Mouse (Mus musculus) CH12.LX (cell line): ENCODE data around the gene Eif3b.

Experiments
- CTCF ChIP-seq, 2 experiments: IDR thresholded peaks in 1 of 2; conservative IDR thresholded peaks in 1 of 2; 2 replicates each; pipeline ENCODE4 v1.5.1; 2011 to 2012; ENCODE audit warnings: low read depth in 2 of 2, low read length in 2 of 2, improper control_type of control experiment in 1 of 2, inconsistent platforms in 1 of 2, mild to moderate bottlenecking in 1 of 2, moderate library complexity in 1 of 2
- IRF4 ChIP-seq: IDR thresholded peaks from 2 replicates; pipeline ENCODE4 v1.6.1; 2014; ENCODE audit warnings: low read depth, mild to moderate bottlenecking, inconsistent platforms, low read length, improper control_type of control experiment
- JUN ChIP-seq: IDR thresholded peaks from 2 replicates; pipeline ENCODE4 v1.6.1; 2011; ENCODE audit warnings: low read depth, mild to moderate bottlenecking, low read length, improper control_type of control experiment, moderate library complexity; ENCODE audit not compliant: insufficient read depth
- MAZ ChIP-seq: IDR thresholded peaks from 2 replicates; pipeline ENCODE4 v1.6.1; 2012; ENCODE audit warnings: low read depth, mild to moderate bottlenecking, inconsistent platforms, low read length, improper control_type of control experiment, moderate library complexity
- MXI1 ChIP-seq: IDR thresholded peaks from 2 replicates; pipeline ENCODE4 v1.6.1; 2011; ENCODE audit warnings: mild to moderate bottlenecking, low read depth, low read length, improper control_type of control experiment
- POLR2A ChIP-seq: IDR thresholded peaks from 2 replicates; pipeline ENCODE4 v1.6.1; 2011; ENCODE audit warnings: low read depth, mild to moderate bottlenecking, improper control_type of control experiment, low read length
- SMC3 ChIP-seq: IDR thresholded peaks from 2 replicates; pipeline ENCODE4 v1.6.1; 2011; ENCODE audit warnings: low read depth, low read length, improper control_type of control experiment
- ZNF384 ChIP-seq: IDR thresholded peaks from 2 replicates; pipeline ENCODE4 v1.6.1; 2012; ENCODE audit warnings: low read depth, low read length, improper control_type of control experiment, inconsistent platforms

DNA sequence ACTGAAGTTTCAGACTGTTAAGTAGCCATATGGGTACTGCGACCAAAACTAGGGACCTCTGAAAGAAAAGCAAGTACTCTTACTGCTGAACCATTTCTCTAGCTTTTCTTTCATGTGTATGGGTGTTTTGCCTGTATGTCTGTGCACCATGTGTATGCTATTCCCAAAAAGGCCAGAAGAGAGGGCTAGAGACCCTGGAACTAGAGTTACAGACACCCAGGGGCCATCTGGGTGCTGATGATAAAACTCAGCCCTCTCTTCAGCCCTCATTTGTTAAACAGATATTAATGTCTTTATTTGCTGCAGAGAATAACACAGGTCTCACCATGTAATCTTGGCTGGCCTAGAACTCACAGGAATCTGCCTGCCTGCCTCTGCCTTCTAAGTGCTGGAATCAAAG lies 34.7 kb upstream of the Eif3b start:
- TF ChIP-seq CTCF (conservative IDR thresholded peaks at IDR 0.05 in 1 of 2, IDR thresholded peaks at IDR 0.05 in 1 of 2; ENCODE audit: low read depth in 2 of 2, low read length in 2 of 2) (peak; percentile 11 to 24; a peak in 2 of 4 replicates), SMC3 (no peak), ZNF384 (no peak), POLR2A (no peak), MAZ (no peak), MXI1 (no peak), JUN (no peak), IRF4 (no peak)
